Mouse (Mus musculus) heart, postnatal 4 days (tissue): ENCODE results near the gene Uqcrc2. TPM values are rescaled to one million over a fixed set of nuclear protein-coding genes. Genes with fewer than 3 reads are reported as not detected.

ENCODE experiments used
- DNase-seq: peaks from one replicate; pipeline ENCODE4 v3.0.0; 2021
- total RNA-seq, 2 experiments: library from RNA; stranded (reverse); gene quantifications; 2 replicates each; pipeline ENCODE4 v1.2.3; 2021

The Uqcrc2 gene
- 100 to 1,000 TPM; 820 to 827 TPM for total RNA-seq

- peak; percentile 90 for DNase-seq
These were observed at the start of gene Uqcrc2 for GRCm38 (mm10) chr7:120634711-120635361. Uqcrc2 (plus strand) TSS chr7:120635176.

DNA sequence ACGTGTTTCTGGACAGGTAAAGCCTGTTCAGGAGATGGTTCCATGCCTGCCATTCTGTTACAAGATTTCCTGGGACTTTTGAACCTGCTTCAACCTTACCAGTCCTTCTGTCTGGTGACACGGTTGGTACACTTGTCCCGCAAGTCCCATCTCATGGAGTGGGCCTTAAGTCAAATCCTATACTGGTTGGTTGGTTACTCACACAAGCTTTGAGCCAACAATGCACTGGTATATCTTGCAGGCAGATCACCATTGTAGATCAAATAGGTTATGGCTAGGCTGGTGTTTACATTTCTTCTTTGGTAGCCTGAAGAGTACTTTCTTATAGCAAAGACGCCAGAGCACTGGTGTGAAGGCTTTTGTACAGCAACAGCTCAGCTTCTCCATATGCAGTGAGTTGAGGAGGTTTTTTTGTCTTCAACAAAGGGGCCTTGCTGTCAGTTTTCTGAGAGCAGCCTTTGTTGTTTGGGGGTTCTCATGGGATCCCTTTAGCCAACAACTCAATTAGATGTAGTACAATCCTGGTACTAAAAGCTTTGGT lies 37.7 kb upstream of the Uqcrc2 start:
- no peak for DNase-seq

DNA sequence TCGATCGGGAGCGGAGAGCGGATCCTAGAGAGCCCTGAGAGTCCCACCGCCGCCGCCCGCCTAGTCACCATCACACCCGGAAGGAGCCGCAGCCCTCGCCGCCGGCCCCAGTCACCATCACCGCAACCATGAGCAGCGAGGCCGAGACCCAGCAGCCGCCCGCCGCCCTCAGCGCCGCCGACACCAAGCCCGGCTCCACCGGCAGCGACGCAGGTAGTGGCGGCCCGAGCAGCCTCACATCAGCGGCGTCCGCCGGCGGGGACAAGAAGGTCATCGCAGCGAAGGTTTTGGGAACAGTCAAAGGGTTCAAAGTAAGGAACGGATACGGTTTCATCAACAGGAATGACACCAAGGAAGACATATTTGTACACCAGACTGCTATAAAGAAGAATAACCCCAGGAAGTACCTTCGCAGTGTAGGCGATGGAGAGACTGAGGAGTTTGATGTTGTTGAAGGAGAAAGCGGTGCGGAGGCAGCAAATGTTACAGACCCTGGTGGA lies 37.2 kb upstream of the Uqcrc2 start:
- DNase-seq, result peak; percentile 19

- no peak for DNase-seq
These were observed 36.6 kb upstream of the Uqcrc2 start for GRCm38 (mm10) chr7:120598355-120598754.

- no peak for DNase-seq
These were observed 14.8 kb upstream of the Uqcrc2 start for GRCm38 (mm10) chr7:120620075-120620771.

- DNase-seq, result no peak
These were observed 14.1 kb upstream of the Uqcrc2 start for GRCm38 (mm10) chr7:120620841-120621240.

DNA sequence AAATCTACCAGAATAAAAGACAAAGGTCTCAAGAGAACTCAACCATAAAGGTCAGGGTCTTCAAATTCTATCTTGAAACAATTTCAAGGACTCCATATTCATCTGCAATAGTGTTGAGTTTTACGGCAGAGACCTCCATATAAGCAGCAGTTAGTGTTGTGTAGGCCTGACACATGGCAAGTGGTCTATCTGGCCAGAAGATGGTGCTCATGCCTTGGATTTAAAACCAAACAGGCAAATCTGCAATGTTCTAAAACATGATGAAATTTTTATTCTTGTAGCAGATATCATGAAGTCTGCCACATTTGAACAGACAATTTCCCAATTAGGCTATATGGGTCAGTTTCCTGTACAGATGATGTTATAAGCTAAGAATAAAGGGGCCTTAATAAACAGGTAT lies 2.5 kb upstream of the Uqcrc2 start:
- peak; percentile 10 for DNase-seq

GRCm38 (mm10) chr7:120634301-120634700 lies 675 bp upstream of the Uqcrc2 start:
- DNase-seq, result peak; percentile 14

GRCm38 (mm10) chr7:120635362-120635781 lies 396 bp downstream of the Uqcrc2 start:
- no peak for DNase-seq

DNA sequence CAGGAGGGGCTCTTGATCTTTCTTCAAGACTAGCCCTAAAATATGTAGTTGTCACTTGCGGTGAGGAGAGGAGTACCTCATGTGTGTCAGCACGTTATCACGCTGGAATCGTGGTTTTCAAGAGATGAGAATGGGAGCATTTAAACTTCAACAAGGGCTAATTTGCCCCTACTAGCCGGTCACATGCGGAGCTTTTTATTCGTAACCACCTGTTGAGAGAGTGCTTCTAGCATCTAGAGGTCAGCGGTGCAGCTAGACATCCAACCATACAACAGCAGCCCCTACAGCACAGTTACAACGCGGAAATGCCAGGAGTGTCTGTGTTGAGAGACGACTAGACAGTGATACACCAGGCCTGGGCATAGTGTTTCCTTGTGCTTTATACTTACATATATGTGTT lies 845 bp downstream of the Uqcrc2 start:
- DNase-seq, result peak; percentile 10

GRCm38 (mm10) chr7:120643217-120643616 lies 8.2 kb downstream of the Uqcrc2 start:
- DNase-seq, result no peak

DNA sequence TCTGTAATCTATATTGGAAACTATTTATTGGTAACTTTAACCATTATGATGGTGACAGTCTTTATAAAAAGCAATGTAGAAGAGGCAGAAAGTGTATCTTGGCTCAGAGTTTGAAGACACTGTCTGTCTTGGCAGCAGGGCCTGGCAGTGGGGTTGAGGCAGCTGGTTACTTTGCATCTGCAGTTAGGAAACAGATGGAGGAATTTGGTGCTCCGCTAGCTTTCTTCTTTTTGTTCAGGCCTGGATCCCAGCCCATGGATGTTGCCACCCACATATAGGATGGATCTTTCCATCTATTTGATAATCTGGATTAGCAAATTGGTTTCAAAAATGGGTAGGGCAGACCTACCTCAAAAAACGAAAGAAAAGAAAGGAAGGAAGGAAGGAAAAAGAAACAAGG lies 12.9 kb downstream of the Uqcrc2 start:
- no peak for DNase-seq

- DNase-seq, result no peak
These were observed 27.1 kb downstream of the Uqcrc2 start for GRCm38 (mm10) chr7:120662079-120662478.

- peak; percentile 86 for DNase-seq
These were observed 35.3 kb downstream of the Uqcrc2 start, which contains the start of gene Pdzd9 for GRCm38 (mm10) chr7:120670153-120670875. Pdzd9 (minus strand) TSS chr7:120670343.

GRCm38 (mm10) chr7:120671271-120671670 lies 36.3 kb downstream of the Uqcrc2 start:
- DNase-seq, result no peak

DNA sequence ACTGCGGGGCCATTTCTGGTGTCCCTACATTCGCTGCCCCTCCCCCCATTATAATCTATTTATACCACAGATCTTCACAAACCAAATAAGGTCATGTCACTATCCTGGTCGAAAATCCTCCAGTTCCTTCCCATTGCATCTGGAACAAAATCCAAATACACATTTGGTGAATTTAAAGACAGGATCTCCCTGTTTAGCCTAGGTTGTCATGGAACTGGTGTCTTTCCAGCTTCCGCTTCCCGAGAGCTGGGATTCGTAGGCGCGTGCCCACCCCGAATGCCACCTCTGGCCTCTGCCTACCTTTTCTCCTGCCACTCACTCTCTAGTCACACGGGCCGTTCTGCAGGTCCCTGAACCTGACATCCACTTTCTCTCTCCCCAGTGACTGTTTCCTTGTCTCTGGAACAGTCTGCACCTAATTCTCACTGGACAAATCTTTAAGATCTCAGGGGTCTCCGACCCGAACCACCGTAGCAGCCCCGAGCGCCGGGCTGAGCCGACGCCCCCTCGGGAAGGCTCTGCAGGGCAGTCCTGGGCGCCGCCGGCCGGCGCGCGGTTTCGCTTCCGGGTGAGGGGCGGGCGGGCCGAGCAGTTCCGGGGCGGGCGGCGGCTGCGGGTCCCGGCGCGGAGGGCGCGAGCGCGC lies 42.1 kb downstream of the Uqcrc2 start, which contains the start of gene Mosmo:
Gene Mosmo (plus strand): TSS at position 618 of the 643 bp plus-strand sequence.
- DNase-seq, result peak; percentile 83

GRCm38 (mm10) chr7:120677764-120678531 lies 43.0 kb downstream of the Uqcrc2 start:
- DNase-seq, result peak; percentile 41

GRCm38 (mm10) chr7:120679023-120679422 lies 44.0 kb downstream of the Uqcrc2 start:
- DNase-seq, result no peak

DNA sequence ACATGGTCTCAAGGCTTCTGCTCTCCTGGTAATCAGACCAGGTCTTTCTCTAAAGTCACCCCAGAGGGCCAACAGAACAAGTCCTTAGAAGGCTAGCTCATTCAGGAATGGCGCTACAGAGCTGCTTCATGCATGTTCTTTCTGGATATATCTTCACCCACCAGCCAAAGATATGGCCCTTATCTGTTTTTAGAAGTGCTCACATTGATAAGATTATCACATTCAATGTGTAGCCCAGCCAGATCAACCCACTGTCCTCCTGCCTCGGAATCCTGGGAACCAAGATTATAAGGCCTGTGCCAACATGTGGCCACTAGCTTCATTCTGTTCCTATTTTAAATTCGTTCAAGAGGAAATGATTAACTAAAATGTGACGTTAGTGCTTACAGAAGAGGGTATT lies 47.0 kb downstream of the Uqcrc2 start:
- DNase-seq, result no peak

DNA sequence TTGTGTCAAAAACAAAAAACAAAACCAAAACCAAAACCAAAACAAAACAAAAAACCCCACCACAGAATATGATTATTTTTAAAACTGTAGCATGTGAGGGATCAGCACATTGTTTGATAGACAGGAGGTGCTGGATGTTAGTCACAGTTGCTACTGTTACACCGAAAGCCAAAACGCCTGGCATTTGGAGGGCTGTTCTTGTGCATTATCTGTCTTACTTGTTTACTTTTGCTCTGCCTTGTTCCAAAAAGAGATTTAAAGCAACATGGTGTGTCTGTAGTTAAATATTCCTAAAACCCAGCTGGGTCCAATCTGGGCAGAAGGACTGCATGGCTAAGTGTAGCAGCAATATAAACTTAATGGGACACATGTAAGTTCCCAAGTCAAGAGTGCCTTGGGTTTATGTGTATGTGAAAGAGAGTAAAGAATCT lies 49.8 kb downstream of the Uqcrc2 start:
- no peak for DNase-seq

- no peak for DNase-seq
These were observed 50.3 kb downstream of the Uqcrc2 start for GRCm38 (mm10) chr7:120685227-120685626.
